Mouse (Mus musculus) gastrocnemius, postnatal 10 days (tissue): ENCODE data around the gene Sh2d5. TPM values are rescaled to one million over a fixed set of nuclear protein-coding genes. Genes with fewer than 3 reads are reported as not detected.

Source experiments
- DNase-seq: peaks from one replicate; pipeline ENCODE4 v3.0.0; 2021; ENCODE audit warnings: mixed read lengths
- long read RNA-seq, 2 experiments: library from polyadenylated mRNA; stranded (forward); transcript quantifications; one replicate each; pipeline ENCODE4 v2.0.0; 2021
- total RNA-seq, 2 experiments: library from RNA; stranded (reverse); gene quantifications; 2 replicates each; pipeline ENCODE4 v1.2.3; 2021

Sh2d5 gene
- total RNA-seq = under 1 TPM; 0.09 to 0.11 TPM
- long read RNA-seq, experiment 1 = 0 reads
- long read RNA-seq, experiment 2 = 0 reads

DNA sequence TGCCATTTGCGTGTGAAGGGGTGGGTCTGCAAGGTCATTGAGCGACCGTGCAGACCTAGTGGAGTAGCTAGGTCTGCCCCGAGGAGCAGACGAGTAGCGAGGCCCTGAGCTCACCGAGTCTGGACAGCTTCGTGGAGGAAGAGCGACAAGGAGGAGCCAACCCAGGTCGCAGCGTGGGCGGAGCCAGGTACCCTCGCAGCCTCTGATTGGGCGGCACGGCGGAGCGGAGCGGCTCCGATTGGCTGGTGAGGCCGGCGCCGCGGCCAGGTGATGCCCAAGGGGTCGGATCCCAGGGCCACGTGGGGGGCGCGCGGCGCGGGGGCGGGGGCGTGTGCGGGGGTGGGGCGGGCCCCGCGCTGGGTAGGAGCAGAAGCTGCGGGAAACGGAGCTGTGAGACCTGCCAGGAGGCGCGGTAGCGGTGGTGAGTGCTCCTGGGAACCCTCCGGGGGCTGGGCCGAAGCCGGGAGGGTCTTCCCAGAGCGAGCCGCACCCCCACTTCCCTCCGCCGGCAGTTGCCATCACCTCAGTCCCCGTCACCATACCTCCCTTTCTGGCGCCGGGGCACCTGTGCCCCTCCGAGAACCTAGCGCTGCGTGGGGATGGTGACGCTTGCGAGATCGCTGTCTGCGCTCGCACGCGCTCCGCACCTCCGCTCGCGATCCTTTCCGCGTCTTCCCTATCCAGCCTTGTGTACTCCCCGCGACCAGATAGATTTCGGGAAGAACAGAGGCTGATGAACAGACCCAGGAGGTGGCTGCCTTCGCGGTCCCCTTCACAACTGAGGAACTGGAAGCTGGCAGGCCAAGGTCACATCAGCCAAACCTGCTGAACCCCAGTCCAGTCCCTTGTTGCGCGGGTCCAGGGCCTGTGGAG is at the start of gene Sh2d5, which contains the start of gene Kif17:
TSS of gene Sh2d5 (plus strand) at position 316 of the 873 bp plus-strand sequence.
TSS of gene Kif17 (plus strand) at position 348 of the 873 bp plus-strand sequence.
- peak; percentile 42 for DNase-seq

DNA sequence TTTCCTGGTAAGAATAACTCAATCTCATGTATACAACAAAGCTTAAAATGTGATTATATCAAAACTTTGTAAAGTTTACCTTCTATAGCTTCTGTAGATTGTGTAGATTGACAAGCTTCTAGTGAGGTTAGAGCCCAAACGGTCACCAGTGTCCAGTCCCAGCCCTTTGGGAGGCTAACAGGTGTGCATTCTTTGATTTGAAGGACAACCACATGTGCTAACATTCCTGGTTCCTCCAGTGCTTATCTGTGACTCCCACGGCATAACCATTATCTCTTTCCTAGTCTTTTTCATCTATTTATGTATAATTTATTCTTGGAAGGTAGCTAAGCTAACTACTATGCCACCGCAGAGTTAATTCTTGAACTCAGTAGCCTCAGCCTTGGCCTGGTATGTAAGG is 49.4 kb upstream of the Sh2d5 start:
- no peak for DNase-seq

DNA sequence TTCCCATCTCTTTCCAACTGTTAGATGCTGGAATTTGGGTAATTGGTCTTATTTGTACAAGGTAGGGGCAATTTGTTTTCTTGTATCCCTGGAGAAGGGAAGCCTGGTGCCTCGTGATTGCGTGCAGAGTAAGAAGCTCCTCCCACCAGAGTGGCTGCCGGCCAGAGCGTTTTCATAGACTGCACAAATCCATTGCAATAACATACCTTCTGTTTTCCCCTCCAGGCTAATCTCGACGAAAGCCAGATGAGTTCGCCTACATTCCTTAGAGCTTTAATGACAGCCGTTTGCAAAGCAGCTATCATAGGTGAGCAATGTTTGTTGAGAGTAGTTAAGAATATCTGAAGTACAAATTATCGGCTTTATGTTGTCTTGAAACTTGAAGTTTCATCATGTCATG is 48.5 kb upstream of the Sh2d5 start:
- no peak for DNase-seq

DNA sequence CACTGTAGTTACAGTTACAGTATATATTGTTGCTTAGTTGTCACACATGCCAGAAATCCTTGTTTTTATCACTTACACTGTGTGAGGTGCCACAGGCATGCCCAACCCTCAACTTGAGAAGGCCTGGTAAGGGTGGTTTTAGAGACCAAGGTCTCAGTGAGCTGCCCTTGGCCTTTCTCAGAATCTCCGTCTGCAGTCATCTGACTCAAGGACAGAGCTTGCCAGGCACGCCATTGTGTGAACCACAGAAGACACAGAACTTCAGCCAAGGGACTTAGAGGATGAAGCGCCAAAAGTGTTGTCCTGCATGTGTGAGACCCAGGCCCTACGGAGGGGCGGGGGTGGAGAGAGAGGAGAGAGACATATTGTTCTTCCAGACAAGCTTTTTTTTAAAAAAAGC is 40.1 kb upstream of the Sh2d5 start:
- no peak for DNase-seq

DNA sequence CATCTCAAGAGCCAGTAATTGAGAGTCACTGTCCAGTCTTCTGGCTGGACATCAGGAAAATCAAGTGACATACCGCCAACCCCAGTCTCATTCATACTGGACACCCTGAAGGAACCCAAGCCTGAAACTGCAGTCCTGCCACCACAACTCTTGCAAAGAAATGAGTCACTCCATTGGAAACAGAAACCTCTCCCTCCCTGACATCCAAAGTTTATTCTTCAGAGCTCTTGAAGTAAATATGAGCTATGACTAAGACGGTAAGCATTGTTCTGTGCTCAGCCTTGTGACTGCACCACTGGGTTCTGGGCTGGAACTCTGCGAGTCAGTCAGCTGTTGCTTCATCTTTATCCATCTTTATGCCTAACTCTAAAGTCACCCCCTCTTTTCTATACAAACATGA is 36.3 kb upstream of the Sh2d5 start:
- DNase-seq = no peak

DNA sequence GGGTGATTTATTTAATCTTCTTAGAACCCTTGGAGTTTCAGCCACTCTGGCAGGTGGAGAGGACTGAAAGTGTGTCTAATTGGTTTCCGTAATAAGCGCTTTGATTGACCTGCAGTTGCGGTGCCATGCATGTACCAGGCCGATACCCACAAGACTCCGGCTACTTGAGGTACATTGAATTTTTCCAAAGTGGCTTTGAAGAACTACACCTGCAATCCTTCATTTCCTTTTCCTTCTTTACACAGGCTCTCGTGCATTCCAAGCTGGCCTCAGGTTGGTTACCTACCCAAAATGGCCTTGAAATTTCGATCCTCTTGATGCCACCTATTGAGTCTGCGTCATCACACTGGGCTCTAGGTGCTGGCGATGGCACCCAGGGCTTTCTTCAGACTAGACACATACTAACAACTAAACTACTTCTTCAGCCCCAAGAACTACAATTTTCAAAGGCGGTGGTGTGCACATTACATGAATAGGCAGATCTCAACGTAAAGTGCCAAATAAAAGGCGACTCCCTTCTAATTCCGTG is 34.5 kb upstream of the Sh2d5 start:
- no peak for DNase-seq

DNA sequence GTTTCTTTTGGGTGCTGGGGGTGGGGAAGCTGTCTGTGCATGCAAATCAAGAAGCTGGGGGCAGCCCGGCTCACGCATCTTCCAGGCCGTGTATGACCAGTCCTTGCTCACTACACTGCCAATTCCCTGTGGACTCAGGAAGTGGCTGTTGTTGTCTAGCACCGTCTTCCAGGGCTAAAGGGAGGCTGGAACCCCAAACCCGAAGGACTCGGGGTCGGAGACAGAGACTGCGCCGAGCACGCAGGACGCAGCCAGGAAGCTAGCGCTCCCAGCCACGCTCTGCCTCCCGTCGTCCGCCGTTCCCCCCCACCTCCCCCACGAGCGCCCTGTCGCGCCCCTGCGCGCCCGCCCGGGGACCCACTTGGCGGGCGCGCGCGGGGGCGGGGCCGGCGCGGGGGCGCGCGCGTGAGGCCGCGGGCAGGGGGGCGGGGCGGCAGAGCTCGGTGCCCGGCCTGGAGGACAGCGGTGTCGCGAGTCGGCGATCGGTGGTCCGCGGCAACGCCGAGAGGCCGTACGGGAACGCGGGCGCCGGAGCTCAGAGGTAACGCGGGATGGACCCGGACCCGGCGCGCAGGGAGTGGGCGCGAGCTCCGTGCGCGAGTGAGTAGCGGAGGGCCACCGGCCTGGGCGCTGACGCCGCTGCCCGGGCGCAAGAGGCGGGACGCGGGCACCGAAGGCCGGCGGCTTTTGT is 33.9 kb upstream of the Sh2d5 start, which contains the start of gene Hp1bp3:
TSS of gene Hp1bp3 (plus strand) at position 97 of the 691 bp plus-strand sequence.
- peak; percentile 82 for DNase-seq

DNA sequence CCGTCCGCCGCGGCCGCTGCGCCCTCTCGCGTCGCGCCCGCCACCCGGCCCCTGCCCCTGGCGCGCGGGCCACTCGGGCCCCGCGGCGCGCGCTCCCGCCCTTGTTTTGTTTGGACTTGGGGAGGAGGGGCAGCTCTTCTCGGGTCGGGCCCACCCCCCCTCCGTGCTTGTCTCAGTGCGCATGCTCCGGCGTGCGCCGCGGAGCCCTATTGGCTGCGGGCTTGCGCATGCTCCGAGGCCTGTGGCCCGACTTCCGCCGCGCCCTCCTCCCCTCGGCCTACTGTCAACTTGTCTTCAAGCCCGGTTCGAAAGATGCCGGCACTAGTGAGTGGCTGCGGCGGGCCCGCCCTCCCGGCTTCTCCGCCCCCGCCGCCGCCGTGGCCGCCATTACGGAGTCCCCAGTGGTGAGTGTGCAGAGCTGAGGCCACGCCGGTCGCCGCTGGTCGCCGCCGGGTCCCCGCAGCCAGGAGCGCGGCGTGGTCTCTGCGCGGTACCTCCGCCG is 33.3 kb upstream of the Sh2d5 start:
- DNase-seq = peak; percentile 98

DNA sequence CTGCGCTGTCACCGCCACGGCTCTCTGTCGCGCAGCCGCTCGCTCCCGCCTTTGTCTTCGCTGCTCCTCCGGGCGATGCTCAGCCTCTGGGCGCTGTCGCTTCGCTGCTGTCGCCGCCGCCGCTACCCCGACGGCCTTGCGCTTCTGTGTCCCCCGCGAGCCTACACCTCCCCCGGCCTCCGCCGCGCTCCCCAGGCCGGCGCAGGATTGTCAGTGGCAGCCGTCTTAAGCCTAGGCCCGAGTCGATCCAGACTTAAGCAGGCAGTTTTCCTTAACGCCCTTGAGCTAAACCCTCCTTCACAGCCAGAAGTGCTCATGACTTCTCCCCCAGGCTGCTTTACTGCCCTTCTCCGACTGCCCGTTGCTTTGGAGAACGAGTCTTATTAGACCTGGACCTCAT is 32.8 kb upstream of the Sh2d5 start:
- DNase-seq = peak; percentile 47

DNA sequence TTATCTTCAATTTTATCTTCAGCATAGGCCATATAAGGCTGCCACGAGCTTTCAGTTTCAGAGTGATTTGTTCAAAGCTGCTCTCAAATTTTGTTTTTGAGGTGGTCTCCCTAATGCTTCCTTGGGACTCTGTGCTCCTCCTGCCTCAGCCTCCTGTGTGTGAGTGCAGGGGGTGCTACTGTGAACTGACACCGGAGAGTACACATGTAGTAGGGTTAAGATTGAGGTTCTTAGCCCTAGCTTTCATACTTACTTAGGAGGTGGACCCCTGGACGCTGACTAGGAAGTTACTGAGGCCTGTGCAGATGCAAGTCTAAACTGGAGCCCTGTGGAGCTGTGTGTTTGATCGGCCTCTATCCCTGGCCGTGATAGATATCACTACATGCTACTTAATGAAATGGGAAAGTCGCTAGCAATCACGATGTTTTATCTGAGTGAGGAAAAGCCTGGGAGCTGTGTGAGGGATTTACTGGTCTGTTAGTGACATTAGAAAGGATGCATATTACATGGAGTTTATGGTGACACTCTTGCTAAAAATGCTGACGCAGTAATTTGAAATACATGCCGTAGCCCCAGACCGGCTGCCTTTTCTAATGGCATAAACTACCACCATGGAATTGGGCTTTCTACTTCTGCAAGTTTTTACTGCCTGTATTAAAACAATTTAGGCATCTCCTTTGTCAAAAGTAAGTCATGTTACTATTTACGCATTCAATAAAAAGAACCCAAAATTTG is 32.1 kb upstream of the Sh2d5 start:
- no peak for DNase-seq

DNA sequence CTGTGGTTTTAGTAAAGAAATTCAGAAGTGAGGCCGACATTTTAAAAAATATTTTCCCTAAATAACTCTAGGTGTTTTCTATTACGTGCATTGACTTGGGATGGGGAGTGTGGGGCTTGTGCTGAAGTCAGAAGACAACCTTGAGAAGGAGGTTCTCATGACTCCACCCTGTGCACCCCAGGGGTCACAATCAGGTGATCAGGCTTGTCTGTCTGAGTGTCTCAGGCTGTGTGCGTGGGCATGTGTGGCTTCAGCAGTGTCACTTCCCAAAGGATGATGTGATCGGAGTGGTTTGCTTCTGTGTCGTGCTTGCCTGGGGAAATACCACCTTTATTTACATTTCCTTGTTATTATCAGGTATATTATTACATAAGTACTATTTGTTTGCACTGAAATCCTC is 30.9 kb upstream of the Sh2d5 start:
- no peak for DNase-seq

DNA sequence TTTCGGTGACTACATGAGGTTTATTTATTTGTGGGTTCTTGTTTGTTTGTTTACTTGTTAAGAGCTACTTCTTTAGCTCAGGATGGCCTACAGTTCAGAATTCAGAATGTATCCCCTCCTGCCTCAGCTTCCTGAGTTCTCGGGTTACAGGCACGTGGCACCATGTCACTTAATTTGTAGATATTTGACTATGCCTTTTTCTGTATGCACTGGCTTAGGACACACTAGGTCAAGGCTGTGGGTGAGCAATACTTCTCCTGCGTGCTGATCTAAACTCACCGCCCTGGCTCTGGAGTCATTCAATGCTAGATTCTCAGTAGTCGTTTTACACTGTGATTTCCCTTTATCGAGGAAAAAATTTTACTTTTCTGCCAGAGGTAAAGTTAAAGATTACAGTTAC is 29.4 kb upstream of the Sh2d5 start:
- no peak for DNase-seq

DNA sequence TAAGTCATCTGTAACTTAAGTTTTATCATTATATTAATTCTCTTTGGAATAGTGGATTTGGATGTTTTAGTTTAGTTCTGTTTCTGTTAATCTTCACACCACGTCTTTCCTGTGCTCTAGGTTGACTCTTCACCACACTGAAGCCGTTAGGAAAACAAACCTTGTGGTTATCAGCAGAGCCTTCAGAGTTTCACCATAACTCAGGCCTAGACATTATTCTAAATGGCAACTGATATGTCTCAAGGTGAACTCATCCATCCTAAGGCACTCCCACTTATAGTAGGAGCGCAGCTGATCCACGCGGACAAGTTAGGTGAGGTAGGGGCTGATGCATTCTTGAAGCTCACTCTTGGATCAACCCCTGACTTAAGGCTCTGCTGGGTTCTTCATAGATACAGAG is 28.8 kb upstream of the Sh2d5 start:
- DNase-seq = no peak

DNA sequence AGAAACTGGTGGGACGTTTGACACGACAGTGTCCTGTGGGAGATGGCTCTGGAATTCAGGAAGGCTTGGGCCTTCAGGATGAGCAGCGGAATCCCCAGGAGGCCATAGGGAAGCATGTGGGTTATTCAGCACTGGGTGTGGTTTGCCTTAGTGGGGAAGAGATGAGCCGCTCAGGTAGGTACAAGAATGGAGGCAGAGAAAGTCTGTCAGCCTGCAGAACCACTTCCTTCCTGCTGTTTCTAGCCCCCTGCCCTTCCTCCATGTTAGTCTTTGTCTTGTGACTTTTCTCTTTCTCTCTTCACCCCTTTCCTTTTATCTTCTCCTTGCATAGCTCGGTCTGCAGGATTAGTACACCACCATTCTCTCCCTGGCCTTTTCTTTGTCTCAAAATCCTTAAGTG is 27.8 kb upstream of the Sh2d5 start:
- DNase-seq = no peak

DNA sequence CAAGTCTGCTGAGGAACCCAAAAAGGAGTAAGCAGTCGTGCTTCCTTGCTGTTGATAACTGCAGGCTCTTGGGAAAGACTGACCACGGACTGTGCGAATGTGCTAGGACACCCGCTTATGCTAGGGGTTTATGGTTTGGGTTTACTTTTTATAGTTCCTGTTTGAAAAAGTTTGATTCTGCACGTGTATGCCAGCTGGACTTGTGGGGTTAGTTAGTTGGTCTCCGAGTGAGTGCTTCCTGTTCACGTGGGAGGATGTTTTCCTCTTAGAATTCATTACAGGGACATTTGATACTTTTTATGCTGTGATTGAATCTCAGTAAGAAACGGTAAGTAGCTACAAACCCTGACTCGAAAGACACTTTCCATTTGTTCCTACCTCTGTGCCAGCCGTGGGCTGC is 26.6 kb upstream of the Sh2d5 start:
- DNase-seq = no peak

DNA sequence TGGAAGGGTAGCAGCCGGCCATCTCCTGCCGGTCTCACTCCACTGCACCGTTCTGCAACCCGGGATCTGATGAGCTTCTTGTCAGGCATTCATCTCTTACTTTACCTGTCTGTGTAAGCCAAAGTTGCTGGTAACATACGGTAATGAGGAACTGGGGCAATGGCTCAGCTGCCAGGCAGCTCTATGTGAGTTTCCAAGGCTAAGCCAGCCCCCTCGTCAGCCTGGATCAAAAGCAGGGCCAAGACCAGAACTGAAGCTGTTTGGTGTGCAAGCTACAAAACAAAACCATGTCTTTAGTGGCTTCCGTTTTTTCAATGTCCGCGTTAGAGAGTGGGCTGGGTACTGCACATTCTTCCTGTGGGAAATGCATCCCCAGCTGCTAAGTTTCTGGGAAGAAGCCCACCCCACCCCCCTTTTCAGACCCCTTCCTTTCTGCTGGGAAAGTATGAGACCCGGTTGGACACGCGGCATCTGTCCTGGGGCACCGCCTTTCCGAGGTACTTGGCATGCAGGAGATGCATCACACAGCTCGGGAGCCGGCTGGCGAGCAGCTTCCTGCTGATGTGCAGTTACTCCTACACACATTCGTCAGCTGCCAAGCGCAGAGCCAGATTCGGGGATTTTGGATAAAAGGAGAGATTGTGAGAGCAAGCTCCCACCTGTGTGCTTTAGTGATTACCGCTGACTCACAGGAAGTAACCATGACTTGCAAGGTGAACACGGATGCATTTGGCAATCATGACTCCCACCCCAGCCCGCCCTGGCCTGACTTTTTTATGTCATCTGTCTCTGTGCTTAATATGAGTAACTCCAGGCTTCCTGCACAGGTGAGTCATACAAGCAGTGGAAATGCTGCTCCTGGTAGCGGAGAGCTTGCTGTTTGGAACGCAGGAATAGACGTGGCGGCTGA is 3.2 kb upstream of the Sh2d5 start:
- DNase-seq = no peak

DNA sequence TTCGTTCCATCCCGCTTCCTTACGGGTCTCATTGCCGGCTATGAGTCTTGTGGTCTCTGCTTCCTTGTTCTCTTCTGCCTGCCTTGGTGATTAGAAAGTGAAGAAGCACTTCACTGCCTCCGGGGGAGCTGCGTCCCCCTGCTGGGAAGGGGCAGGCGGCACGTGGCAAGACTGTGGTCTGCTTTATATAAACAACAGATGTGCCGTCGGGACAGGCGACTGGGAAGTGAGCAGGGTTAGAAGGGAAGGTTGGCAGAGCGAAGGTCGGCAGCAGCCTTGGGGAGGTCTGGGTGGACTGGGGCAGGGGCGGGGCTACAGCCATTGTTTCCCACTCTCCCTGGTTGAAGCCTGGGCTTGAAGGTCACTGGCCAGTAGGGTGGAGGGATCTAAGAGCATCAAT is 1.6 kb downstream of the Sh2d5 start:
- DNase-seq = no peak

DNA sequence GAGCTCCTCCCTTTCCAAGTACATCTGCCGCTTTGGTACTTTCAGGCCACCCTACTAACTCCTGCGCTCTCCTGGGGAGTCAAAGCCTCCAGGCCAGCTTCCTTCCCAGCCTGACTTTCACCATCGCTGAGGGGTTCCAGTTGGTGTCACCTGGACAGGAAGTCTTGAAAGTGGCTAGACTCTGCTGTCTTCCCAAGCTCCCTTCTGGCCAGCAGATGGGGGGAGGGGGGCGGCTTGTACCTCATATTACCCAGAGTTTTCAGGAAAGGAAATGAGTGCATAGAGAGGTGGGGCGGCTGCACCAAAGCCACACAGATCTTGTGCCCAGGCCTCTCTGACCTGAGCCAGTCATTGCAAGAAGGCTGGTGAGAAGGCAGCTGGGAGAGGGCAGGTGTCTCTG is 2.0 kb downstream of the Sh2d5 start:
- no peak for DNase-seq

DNA sequence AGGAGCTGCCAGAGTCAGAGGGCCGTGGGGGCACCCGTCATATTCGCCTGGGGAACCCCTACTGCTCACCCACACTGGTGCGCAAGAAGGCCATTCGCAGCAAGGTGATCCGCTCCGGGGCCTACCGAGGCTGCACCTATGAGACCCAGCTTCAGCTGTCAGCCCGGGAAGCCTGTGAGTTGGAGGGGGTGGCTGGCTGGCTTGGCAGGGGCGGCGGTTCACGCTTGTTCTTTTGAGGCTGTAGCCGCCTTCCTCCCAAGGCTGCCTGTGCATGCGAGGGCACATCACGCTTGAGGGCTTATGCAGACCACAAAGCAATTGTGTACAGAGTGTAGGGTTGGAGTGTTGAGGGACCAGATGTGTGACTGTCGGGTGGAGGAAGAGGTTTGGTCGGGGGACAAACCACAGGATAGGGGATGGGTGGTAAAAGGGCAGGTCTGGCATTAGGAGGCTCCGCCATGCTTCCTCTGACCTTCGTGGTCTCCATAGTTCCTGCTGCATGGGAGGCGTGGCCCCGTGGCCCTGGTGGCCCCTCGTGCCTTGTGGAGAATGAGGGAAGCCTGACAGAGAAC is 7.0 kb downstream of the Sh2d5 start:
- no peak for DNase-seq

DNA sequence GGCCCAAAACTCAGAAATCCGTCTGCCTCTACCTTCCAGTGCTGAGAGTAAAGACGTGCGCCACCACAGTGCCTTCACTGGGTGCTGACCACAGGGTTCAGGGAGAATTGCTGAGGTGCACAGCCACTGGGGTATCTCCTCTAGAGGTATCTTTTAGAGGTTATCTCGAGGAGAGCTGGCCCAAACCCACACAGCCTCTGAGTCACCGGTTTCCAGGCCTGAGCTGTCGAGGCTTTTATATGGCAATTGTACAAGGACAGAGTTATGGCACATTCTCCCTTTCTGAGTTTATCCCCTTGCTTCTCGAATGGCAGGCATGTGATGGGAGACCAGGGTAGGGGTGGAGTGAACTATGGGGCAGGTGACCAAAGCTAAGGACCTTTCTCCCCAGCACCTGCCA is 8.5 kb downstream of the Sh2d5 start:
- no peak for DNase-seq

DNA sequence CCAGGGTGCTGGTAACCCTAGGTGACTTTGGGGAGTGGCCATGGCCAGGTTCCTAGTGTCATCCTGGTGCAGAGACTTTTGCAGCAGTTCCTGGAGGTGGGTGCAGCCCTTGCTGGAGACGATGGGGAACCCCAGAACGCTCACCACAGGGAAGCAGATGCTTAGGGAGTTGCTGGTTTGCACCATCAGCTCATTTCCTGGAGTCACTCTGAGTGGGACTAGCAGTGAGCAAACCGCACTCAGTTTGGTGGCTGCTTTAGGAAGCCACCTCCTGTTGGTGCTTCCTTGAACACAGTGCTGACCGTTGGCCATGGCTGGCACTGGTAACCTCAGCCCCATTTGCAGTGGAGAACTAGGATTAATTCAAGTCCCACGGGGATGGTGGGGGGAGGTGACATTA is 9.3 kb downstream of the Sh2d5 start:
- DNase-seq = no peak
